Mouse (Mus musculus) forebrain, embryonic 11.5 days (tissue): ENCODE measurements around the gene Alox5ap. TPM values are rescaled to one million over a fixed set of nuclear protein-coding genes. Genes with fewer than 3 reads are reported as not detected.

ENCODE experiments used
- ATAC-seq: fragments of 200-750 bp; cut with Nextera tagmentation; replicated peaks from 2 replicates; pipeline ENCODE4 v1.8.0; 2017; ENCODE audit warnings: moderate TSS enrichment; ENCODE audit not compliant: low FRiP score
- DNase-seq: peaks from one replicate; pipeline ENCODE4 v3.0.0-alpha.2; 2017; ENCODE audit warnings: low spot score
- H3K27ac ChIP-seq: fragments of 300-500 bp; sonication (generic); 2 replicates; pipeline ENCODE4 v1.5.1; 2014; ENCODE audit warnings: low read depth, low read length
- H3K27me3 ChIP-seq: fragments of 300-500 bp; sonication (generic); 2 replicates; pipeline ENCODE4 v1.6.1; 2014; ENCODE audit warnings: mild to moderate bottlenecking, low read length, mixed read lengths; ENCODE audit not compliant: control insufficient read depth, insufficient read depth
- H3K36me3 ChIP-seq: fragments of 300-500 bp; sonication (generic); 2 replicates; pipeline ENCODE4 v1.6.1; 2014; ENCODE audit warnings: mild to moderate bottlenecking, low read length, moderate library complexity, mixed read lengths; ENCODE audit not compliant: control insufficient read depth, insufficient read depth
- H3K4me1 ChIP-seq: fragments of 300-500 bp; sonication (generic); replicated peaks from 2 replicates; pipeline ENCODE4 v1.6.1; 2014; ENCODE audit warnings: low read length, mixed read lengths; ENCODE audit not compliant: control insufficient read depth, insufficient read depth
- H3K4me2 ChIP-seq: fragments of 300-500 bp; sonication (generic); 2 replicates; pipeline ENCODE4 v1.6.1; 2014; ENCODE audit warnings: low read depth, mild to moderate bottlenecking, low read length, moderate library complexity, mixed read lengths; ENCODE audit not compliant: severe bottlenecking
- H3K4me3 ChIP-seq: fragments of 300-500 bp; sonication (generic); 2 replicates; pipeline ENCODE4 v1.5.1; 2014; ENCODE audit warnings: low read depth, low read length
- H3K9ac ChIP-seq: fragments of 300-500 bp; sonication (generic); 2 replicates; pipeline ENCODE4 v1.6.1; 2014; ENCODE audit warnings: low read length
- H3K9me3 ChIP-seq: fragments of 300-500 bp; sonication (generic); 2 replicates; pipeline ENCODE4 v1.6.1; 2016; ENCODE audit warnings: low read length, mixed read lengths; ENCODE audit not compliant: control insufficient read depth
- WGBS: fragments of 180-500 bp; shearing (Covaris S2); extraction: QIAGEN DNeasy Blood & Tissue Kit; methylation state at CpG from one replicate; pipeline ENCODE4 v1.1.7; 2014; 5-methylcytosine and 5-hydroxymethylcytosine counted together
- polyA plus RNA-seq: library from polyadenylated mRNA; unstranded; fragments of >200 nt; fragmentation: Nextera tagmentation; extraction: Ambion mirVana; gene quantifications from 2 replicates; pipeline ENCODE4 v1.2.1, GENCODE M21; 2014

The Alox5ap gene
- polyA plus RNA-seq: 4.5 and 4.7 TPM in 2 replicates

DNA sequence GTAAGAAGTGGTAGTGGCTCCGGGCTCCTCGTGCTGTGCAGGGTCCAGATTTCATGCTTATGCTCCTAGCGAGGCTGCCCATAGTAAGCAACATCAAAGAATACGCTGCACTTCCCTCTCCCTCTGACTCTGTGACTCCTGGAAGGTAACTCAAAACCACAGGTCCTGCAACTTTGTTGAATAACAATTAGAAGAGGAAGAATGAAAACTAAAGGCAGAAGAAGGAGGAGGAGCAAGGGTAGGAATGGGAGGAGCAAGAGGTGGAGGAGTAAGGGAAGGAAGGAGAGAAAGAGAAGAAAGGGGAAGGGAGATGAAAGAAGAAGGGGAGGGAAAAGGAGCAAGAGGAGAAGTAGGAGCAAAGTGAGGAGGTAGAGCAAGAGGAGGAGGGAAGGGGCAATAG is at the start of gene Alox5ap:
Gene Alox5ap, plus strand, starts transcription at position 363 of the 400 bp plus-strand sequence.
- no peak within 1 kb of the TSS for H3K27ac ChIP-seq
- DNase-seq (no peak), ATAC-seq (no peak)
- no peak within 1 kb of the TSS for H3K9ac ChIP-seq
- no peak within 1 kb of the TSS for H3K4me2 ChIP-seq
- no peak within 1 kb of the TSS for H3K4me3 ChIP-seq
- no peaks in the 10 kb centered on the region for H3K4me1 ChIP-seq
- 62% methylated on average over 4 of the region's 4 CpGs for WGBS
- no peaks in the 10 kb centered on the region for H3K36me3 ChIP-seq
- no peaks in the 10 kb centered on the region for H3K27me3 ChIP-seq
- no peaks in the 10 kb centered on the region for H3K9me3 ChIP-seq

DNA sequence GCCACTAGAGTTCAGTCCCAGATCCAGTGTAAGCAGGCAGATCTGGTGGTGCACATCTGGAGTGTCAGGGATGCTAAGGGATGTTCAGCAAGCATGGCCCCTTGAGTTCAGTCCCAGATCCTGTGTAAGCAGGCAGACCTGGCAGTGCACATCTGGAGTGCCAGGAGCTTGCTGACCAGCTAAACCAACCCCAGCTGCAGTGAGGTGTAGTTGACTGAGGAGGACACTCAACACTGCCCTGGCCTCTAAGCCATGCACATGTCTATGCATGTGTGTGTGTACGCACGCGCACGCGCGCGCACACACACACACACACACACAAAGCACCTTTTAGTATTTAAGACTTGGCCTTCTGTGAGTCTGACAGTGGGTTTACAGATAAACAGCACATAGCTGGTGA is 49.0 kb upstream of the Alox5ap start:
- DNase-seq (no peak), ATAC-seq (no peak)
- over 99% methylated on average over 7 of the region's 7 CpGs for WGBS
- H3K27ac ChIP-seq: no peak overlapping the region
- H3K4me1 ChIP-seq: no peaks in the 10 kb centered on the region
- H3K9ac ChIP-seq: no peak overlapping the region
- H3K9me3 ChIP-seq: no peaks in the 10 kb centered on the region
- no peak overlapping the region for H3K4me2 ChIP-seq
- H3K27me3 ChIP-seq: no peaks in the 10 kb centered on the region
- peaks cover 24% of the 10 kb centered on the region for H3K36me3 ChIP-seq
- no peak overlapping the region for H3K4me3 ChIP-seq

DNA sequence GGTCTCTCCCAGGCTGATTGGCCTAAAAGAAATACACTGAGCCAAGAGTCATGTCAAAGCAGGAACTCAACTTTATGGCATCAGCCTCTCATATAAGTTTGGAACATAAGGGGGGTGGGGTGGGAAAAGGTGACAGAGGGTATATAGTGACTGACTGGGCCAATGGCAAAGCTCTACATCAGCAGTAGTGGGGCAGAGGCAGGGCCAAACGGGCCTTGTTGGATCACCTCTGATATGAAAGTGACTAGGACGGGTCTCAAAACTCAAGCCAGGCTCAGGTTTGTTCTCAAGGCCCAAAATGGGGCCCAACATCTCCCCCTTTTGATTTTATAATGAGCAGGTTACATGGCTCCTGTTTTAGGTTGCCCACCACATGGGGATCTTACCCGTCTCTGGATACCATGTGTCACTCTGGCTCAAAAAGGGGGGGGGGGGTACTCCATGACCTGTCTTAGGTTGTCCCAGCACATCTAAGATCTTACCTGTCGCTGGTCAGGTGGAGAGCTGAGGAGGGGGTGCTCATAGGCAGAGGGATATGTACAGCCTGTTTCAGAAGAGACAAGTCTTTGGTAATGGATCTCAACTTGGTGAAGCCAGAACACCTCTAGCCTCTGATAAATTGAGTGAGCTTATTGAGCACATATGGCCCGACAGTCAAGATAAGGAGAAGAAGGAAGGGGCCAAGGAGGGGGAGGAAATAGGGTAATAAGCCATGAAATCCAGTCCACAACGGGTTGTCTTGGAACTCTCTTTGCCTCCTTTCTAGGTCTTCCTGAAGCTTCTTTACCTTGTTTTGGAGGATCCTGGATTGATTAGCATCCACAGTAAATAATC is 46.8 kb upstream of the Alox5ap start:
- no peak overlapping the region for H3K4me2 ChIP-seq
- ATAC-seq: no peak
- H3K9ac ChIP-seq: no peak overlapping the region
- no peak for DNase-seq
- no peaks in the 10 kb centered on the region for H3K4me1 ChIP-seq
- H3K27ac ChIP-seq: no peak overlapping the region
- H3K36me3 ChIP-seq: peaks cover 21% of the 10 kb centered on the region
- H3K9me3 ChIP-seq: no peaks in the 10 kb centered on the region
- 80% methylated on average over 6 of the region's 6 CpGs for WGBS
- H3K4me3 ChIP-seq: no peak overlapping the region
- no peaks in the 10 kb centered on the region for H3K27me3 ChIP-seq

DNA sequence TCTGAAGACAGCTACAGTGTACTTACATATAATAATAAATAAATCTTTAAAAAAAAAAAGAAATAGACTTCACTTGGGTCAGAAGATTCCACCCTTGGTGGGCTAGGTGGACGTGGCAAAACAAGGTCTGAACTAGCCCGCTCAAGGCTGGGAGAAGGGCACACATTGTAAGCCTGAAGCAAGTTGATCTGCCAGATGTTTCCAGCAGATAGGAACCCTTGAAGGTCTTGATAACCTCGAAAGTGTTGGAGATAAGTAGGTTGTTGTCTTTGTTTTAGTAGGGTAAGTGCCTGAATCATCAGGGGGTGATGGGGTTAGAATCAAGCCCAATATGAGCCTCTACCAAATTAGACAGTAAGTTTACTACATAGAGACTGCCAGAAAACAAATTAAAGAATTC is 45.1 kb upstream of the Alox5ap start:
- DNase-seq (no peak), ATAC-seq (no peak)
- Histone ChIP-seq H3K4me3 (no peak overlapping the region), H3K9me3 (no peaks in the 10 kb centered on the region), H3K27ac (no peak overlapping the region), H3K27me3 (no peaks in the 10 kb centered on the region), H3K4me2 (no peak overlapping the region), H3K9ac (no peak overlapping the region), H3K4me1 (no peaks in the 10 kb centered on the region), H3K36me3 (peaks cover 7% of the 10 kb centered on the region)
- 80% methylated on average over 3 of the region's 3 CpGs for WGBS

DNA sequence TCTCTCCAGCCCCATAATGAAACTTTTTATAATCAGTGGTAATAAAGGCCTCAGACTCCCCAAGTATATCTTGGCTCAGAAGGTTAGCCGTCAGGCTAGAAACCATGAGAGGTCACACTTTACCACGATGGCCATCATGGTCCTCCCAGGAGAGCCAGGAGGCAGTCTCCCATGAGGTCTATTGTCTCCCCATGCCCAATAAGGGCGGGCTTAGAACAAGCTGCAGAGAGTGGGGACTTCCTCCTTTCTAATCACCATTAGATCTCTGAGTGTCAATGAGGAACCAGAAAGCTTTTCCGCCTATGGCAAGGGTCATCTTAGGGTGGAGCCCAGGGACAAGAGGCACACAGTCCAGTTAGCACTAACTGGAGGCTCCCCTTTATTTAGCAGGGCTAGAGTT is 43.2 kb upstream of the Alox5ap start:
- H3K9me3 ChIP-seq: no peaks in the 10 kb centered on the region
- no peaks in the 10 kb centered on the region for H3K27me3 ChIP-seq
- no peaks in the 10 kb centered on the region for H3K4me1 ChIP-seq
- no peak overlapping the region for H3K27ac ChIP-seq
- ATAC-seq: no peak
- no peak overlapping the region for H3K9ac ChIP-seq
- no peak overlapping the region for H3K4me2 ChIP-seq
- WGBS: 89% methylated on average over 4 of the region's 4 CpGs
- no peak overlapping the region for H3K4me3 ChIP-seq
- DNase-seq: no peak
- H3K36me3 ChIP-seq: no peaks in the 10 kb centered on the region

DNA sequence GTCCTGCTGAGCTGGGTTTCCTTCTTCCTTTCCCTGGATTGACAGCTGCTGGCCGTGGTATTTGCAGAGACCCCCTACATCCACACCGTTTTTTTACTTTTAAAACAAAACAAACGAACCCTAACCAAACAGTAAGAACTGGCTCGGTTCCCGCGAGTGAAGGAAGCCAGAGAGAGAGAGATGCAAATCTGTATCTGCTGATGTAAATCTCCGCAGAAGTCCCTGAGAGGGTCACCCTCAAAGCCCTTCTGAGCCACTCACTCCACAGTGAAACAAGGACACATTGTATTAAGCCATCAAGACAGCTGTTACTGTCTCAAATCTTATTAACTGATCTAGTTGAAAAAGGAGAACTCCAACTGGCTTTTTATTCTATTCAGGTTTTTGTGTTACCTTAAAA is 39.9 kb upstream of the Alox5ap start:
- WGBS: 33% methylated on average over 7 of the region's 7 CpGs
- Histone ChIP-seq H3K9ac (no peak overlapping the region), H3K4me3 (no peak overlapping the region), H3K4me2 (no peak overlapping the region), H3K36me3 (no peaks in the 10 kb centered on the region), H3K9me3 (no peaks in the 10 kb centered on the region), H3K27ac (no peak overlapping the region), H3K4me1 (no peaks in the 10 kb centered on the region), H3K27me3 (no peaks in the 10 kb centered on the region)
- ATAC-seq (no peak), DNase-seq (no peak)

DNA sequence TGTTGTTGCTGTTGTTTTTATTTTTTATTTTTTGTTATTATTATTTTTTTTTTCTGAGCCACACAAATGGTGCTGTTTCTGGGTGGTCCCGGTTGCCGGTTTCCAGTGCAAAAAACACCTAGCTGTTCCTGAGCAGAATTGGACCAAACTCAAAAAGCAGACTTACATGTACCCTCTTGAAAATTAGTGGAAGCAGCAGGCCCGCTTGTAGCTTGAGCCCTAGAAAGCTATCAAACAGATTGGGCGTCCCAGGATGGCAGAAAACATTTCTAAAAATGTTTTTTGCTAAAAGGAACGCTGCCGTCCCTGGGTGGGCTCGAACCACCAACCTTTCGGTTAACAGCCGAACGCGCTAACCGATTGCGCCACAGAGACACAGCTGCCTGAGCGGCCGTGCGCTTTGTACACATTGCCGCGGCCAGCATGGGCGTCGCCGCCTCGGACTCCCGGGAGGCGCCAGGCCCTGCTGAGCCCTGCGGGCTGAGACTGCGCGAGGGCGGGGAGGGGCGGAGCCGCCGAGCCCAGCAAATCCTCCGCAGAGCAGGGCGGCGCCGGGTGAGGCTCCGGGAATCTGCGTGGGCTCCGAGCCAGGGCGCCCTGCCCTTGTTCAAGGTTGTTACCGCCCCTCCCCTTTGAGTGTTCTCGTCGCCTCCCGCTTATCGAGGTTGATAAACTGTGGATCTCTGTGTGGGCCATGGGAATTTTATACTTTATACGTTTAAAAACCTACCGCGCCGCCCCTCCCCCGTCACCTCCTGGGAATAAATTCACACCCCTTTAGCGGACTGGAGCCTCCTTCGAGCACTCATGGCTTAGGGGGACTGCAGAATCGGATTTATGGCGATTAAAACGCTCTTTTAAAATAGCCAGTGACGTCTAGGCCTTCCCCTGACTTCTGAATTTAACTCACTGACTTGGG is 35.6 kb upstream of the Alox5ap start:
- H3K9ac ChIP-seq: peak overlapping the region; percentile 62
- peak overlapping the region; percentile 50 for H3K4me3 ChIP-seq
- peak overlapping the region; percentile 46 for H3K4me2 ChIP-seq
- no peaks in the 10 kb centered on the region for H3K36me3 ChIP-seq
- H3K27me3 ChIP-seq: no peaks in the 10 kb centered on the region
- DNase-seq (peak; percentile 99), ATAC-seq (peak; percentile 100)
- 3% methylated on average over 55 of the region's 55 CpGs for WGBS
- H3K27ac ChIP-seq: peak overlapping the region; percentile 51
- no peaks in the 10 kb centered on the region for H3K4me1 ChIP-seq
- no peaks in the 10 kb centered on the region for H3K9me3 ChIP-seq

DNA sequence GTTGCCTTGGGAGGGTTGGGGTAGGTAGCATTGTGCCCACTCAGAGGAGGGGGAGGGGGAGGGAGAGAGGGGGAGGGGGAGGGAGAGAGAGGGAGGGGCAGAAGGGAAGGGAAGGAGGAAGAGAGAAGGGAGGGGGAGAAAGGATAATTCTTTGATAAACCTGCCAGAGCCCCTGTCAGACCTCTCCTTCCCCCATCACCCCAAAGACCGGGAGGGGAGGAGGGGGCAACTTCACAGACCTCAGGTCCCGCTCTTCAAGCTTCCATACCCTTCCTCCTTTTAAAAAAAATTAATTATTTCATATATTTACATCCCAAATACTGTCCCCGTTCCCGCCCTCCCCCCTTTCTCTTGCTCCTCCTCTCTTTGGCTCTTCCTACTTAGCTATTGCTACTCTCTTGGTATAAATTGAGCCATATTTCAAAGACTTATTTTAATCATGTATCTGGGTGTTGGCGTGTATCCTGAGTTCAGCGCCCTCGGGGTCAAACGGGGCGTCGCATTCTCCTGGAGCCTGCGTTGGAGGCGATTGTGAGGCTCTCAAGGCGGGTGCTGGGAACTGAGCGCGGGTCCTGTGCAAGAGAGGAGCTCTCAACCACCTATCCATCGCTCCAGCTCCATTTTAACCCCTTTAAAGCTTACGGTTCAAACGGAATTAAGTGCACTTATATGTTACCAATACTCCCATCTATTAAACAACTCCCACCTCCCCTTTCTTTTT is 34.8 kb upstream of the Alox5ap start:
- Histone ChIP-seq H3K36me3 (no peaks in the 10 kb centered on the region), H3K4me3 (peak overlapping the region; percentile 50), H3K27ac (peak overlapping the region; percentile 51), H3K9me3 (no peaks in the 10 kb centered on the region), H3K4me1 (no peaks in the 10 kb centered on the region), H3K4me2 (peak overlapping the region; percentile 38; the same call in 1 of the 2 replicates), H3K9ac (peak overlapping the region; percentile 62), H3K27me3 (no peaks in the 10 kb centered on the region)
- ATAC-seq (peak; percentile 40), DNase-seq (no peak)
- 73% methylated on average over 18 of the region's 18 CpGs for WGBS
